Mouse (Mus musculus) ES-E14 (cell line): ENCODE results near the gene Vwc2. TPM values are rescaled to one million over a fixed set of nuclear protein-coding genes. Genes with fewer than 3 reads are reported as not detected.
A peak's percentile ranks its signal among the peaks of the same experiment; 100 is the strongest.

Experiments used
- DNase-seq: peaks from one replicate; pipeline ENCODE4 v3.0.0-alpha.2; 2013; ENCODE audit warnings: low read depth, low spot score
- H3K27ac ChIP-seq: 2 replicates; pipeline ENCODE4 v1.5.1; 2012; ENCODE audit warnings: low read depth, mild to moderate bottlenecking, low read length, moderate library complexity, mixed read lengths; ENCODE audit not compliant: poor library complexity, insufficient read depth, severe bottlenecking
- H3K36me3 ChIP-seq: 2 replicates; pipeline ENCODE4 v1.6.1; 2012; ENCODE audit warnings: mild to moderate bottlenecking, low read length, moderate library complexity, mixed read lengths; ENCODE audit not compliant: control insufficient read depth, poor library complexity, insufficient read depth, severe bottlenecking
- H3K4me1 ChIP-seq, 2 experiments: fragments of 150-350 bp in 1 of 2; sonication (generic) in 1 of 2; 2 replicates each; pipeline ENCODE4 v1.6.1; 2012; ENCODE audit warnings: low read length in 2 of 2, mild to moderate bottlenecking in 1 of 2, mixed read lengths in 1 of 2; ENCODE audit not compliant: control insufficient read depth in 2 of 2, insufficient read depth in 2 of 2, poor library complexity in 1 of 2
- H3K4me3 ChIP-seq, 2 experiments: fragments of 150-350 bp in 1 of 2; sonication (generic) in 1 of 2; 2 replicates each; pipeline ENCODE4 v1.5.1; 2012; ENCODE audit warnings: low read length in 2 of 2, low read depth in 1 of 2, mild to moderate bottlenecking in 1 of 2, mixed read lengths in 1 of 2; ENCODE audit not compliant: insufficient read depth in 1 of 2, poor library complexity in 1 of 2, severe bottlenecking in 1 of 2
- H3K9ac ChIP-seq: 2 replicates; pipeline ENCODE4 v1.6.1; 2012; ENCODE audit warnings: low read depth, mild to moderate bottlenecking, low read length, mixed read lengths; ENCODE audit not compliant: poor library complexity, insufficient read depth, severe bottlenecking
- H3K9me3 ChIP-seq: fragments of 150-350 bp; sonication (generic); 2 replicates; pipeline ENCODE4 v1.6.1; 2012; ENCODE audit warnings: low read depth, mild to moderate bottlenecking, low read length; ENCODE audit not compliant: control insufficient read depth, insufficient read depth
- CHD2 ChIP-seq: IDR thresholded peaks from 2 replicates; pipeline ENCODE4 v1.6.1; 2014; ENCODE audit warnings: mild to moderate bottlenecking, low read depth, low read length, inconsistent platforms
- HCFC1 ChIP-seq: IDR thresholded peaks from 2 replicates; pipeline ENCODE4 v1.6.1; 2012; ENCODE audit warnings: low read length, inconsistent platforms, borderline replicate concordance; ENCODE audit not compliant: insufficient read depth
- MAFK ChIP-seq: IDR thresholded peaks from 2 replicates; pipeline ENCODE4 v1.6.1; 2014; ENCODE audit warnings: mild to moderate bottlenecking, low read depth, low read length, inconsistent platforms; ENCODE audit not compliant: insufficient read depth
- ZC3H11A ChIP-seq: IDR thresholded peaks from 2 replicates; pipeline ENCODE4 v1.6.1; 2012; ENCODE audit warnings: low read depth, mild to moderate bottlenecking, inconsistent platforms, low read length, borderline replicate concordance
- ZNF384 ChIP-seq: IDR thresholded peaks from 2 replicates; pipeline ENCODE4 v1.6.1; 2012; ENCODE audit warnings: low read depth, low read length, inconsistent platforms
- in situ Hi-C, 2 experiments: fragments of 600-800 bp; cut with MboI; formaldehyde crosslinking; loops; one replicate each; pipeline ENCODE4 v1.15.1; 2025; ENCODE audit warnings: low sequenced_read_pairs in 2 of 2, inconsistent platforms in 1 of 2; ENCODE audit not compliant: unreplicated experiment in 2 of 2
- total RNA-seq: library from RNA; depleted of rRNA; stranded (reverse); fragments of 300-350 nt; gene quantifications from 2 replicates; pipeline ENCODE4 v1.2.3, GENCODE M21; 2012

Vwc2 gene
- total RNA-seq, 1 experiment: 0.49 TPM

GRCm38 (mm10) chr11:11114234-11115030, 409 bp downstream of the Vwc2 start:
- in situ Hi-C loops: no loop called here
- peaks cover 0 to 3% of the 10 kb centered on the region in 2 experiments; a peak in 1 of 4 replicates for H3K4me1 ChIP-seq
- TF ChIP-seq HCFC1 (no peak), CHD2 (no peak), ZNF384 (no peak), MAFK (no peak), ZC3H11A (no peak)

GRCm38 (mm10) chr11:11115031-11115647, 1.1 kb downstream of the Vwc2 start:
- 0 out of 2 replicates have a peak overlapping the region, but pooled peaks have one; percentile 20 for H3K9ac ChIP-seq
- in situ Hi-C loops: no loop called here

More at GRCm38 (mm10) chr11:11114234-11115030, 409 bp downstream of the Vwc2 start:
- DNase-seq: no peak
- no peaks in the 10 kb centered on the region for H3K9me3 ChIP-seq
- H3K27ac ChIP-seq: no peak overlapping the region
- peak overlapping the region; percentile 32 to 73 for H3K4me3 ChIP-seq
- no peak overlapping the region for H3K9ac ChIP-seq
- H3K36me3 ChIP-seq: no peaks in the 10 kb centered on the region

GRCm38 (mm10) chr11:11115648-11116590, 1.9 kb downstream of the Vwc2 start:
- TF ChIP-seq MAFK: no peak
- peak; percentile 67; the same call in 1 of the 2 replicates for TF ChIP-seq CHD2

More at GRCm38 (mm10) chr11:11115031-11115647, 1.1 kb downstream of the Vwc2 start:
- Histone ChIP-seq H3K4me1 (peaks cover 0 to 3% of the 10 kb centered on the region in 2 experiments; a peak in 1 of 4 replicates), H3K36me3 (no peaks in the 10 kb centered on the region), H3K9me3 (no peaks in the 10 kb centered on the region), H3K27ac (no peak overlapping the region), H3K4me3 (peak overlapping the region; percentile 55 to 71; a peak in 3 of 4 replicates)
- peak; percentile 26 for DNase-seq
- no peak for TF ChIP-seq MAFK
- no peak for TF ChIP-seq HCFC1
- TF ChIP-seq CHD2: no peak
- no peak for TF ChIP-seq ZNF384
- TF ChIP-seq ZC3H11A: no peak

GRCm38 (mm10) chr11:11116736-11117135, 2.7 kb downstream of the Vwc2 start:
- peak overlapping the region in 1 of 2 experiments; percentile 55; a peak in 1 of 4 replicates for H3K4me3 ChIP-seq
- no peak overlapping the region for H3K9ac ChIP-seq
- H3K36me3 ChIP-seq: no peaks in the 10 kb centered on the region
- no peak overlapping the region for H3K27ac ChIP-seq
- peaks cover 0 to 3% of the 10 kb centered on the region in 2 experiments; a peak in 1 of 4 replicates for H3K4me1 ChIP-seq
- TF ChIP-seq ZNF384 (no peak), MAFK (no peak), CHD2 (no peak), ZC3H11A (no peak), HCFC1 (no peak)
- DNase-seq: no peak
- in situ Hi-C loops: no loop called here
- H3K9me3 ChIP-seq: no peaks in the 10 kb centered on the region

More at GRCm38 (mm10) chr11:11115648-11116590, 1.9 kb downstream of the Vwc2 start:
- DNase-seq: peak; percentile 21
- Histone ChIP-seq H3K4me1 (peaks cover 0 to 3% of the 10 kb centered on the region in 2 experiments; a peak in 1 of 4 replicates), H3K9me3 (no peaks in the 10 kb centered on the region), H3K36me3 (no peaks in the 10 kb centered on the region), H3K27ac (no peak overlapping the region), H3K4me3 (peak overlapping the region; percentile 55 to 71), H3K9ac (peak overlapping the region; percentile 69)
- in situ Hi-C loops: no loop called here
